Mouse (Mus musculus): ENCODE data around the gene Yrdc.

DNA sequence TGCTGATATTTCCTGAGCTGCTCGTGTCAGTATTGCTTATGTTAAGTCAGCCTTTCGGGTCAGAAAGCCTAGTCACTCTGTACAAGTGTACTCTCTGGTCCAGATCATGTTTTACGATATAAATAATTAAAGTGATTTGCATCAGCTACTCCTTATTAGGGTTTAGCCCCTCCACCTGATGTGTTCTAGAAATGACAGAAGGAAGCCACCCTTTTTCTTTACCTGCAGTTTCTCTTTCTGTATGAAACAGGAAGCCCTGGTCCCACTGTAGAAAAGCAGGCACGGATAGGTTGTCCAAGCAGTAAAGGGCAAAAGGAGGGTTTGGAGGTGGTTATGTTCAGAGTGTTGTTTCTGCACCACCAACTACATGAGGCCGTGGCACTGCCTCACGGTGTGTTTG lies 47.1 kb upstream of the Yrdc start:
- no peak for TF ChIP-seq CTCF (IDR thresholded peaks at IDR 0.05; ENCODE audit: control insufficient read depth, insufficient read depth, low read length)
- TF ChIP-seq POLR2A (IDR thresholded peaks at IDR 0.05; ENCODE audit: borderline replicate concordance, control insufficient read depth, low read depth, low read length): no peak
